Mouse (Mus musculus) stomach, postnatal 0 days (tissue): ENCODE measurements around the gene Tmem179b. TPM values are rescaled to one million over a fixed set of nuclear protein-coding genes. Genes with fewer than 3 reads are reported as not detected.
"Not testable (repeated sequence)": the region's sequence is repeated elsewhere in the genome, so short reads cannot be mapped to it uniquely, and the experiment has no call there.

Source experiments
- ATAC-seq: fragments of 200-750 bp; cut with Nextera tagmentation; 2 replicates; pipeline ENCODE4 v1.8.0; 2017; ENCODE audit not compliant: low FRiP score, low TSS enrichment
- DNase-seq: peaks from one replicate; pipeline ENCODE4 v3.0.0-alpha.2; 2016; ENCODE audit warnings: low spot score
- H3K27ac ChIP-seq: fragments of 300-500 bp; sonication (generic); replicated peaks from 2 replicates; pipeline ENCODE4 v1.5.1; 2014; ENCODE audit warnings: mild to moderate bottlenecking, control low read depth
- H3K27me3 ChIP-seq: fragments of 300-500 bp; sonication (generic); 2 replicates; pipeline ENCODE4 v1.6.1; 2014; ENCODE audit warnings: low read length; ENCODE audit not compliant: control insufficient read depth, insufficient read depth
- H3K36me3 ChIP-seq: fragments of 300-500 bp; sonication (generic); 2 replicates; pipeline ENCODE4 v1.6.1; 2014; ENCODE audit warnings: low read length, mixed read lengths; ENCODE audit not compliant: control insufficient read depth, insufficient read depth
- H3K4me1 ChIP-seq: fragments of 300-500 bp; sonication (generic); replicated peaks from 2 replicates; pipeline ENCODE4 v1.6.1; 2014; ENCODE audit warnings: antibody characterized with exemption; ENCODE audit not compliant: control insufficient read depth, insufficient read depth
- H3K4me2 ChIP-seq: fragments of 300-500 bp; sonication (generic); replicated peaks from 2 replicates; pipeline ENCODE4 v1.6.1; 2014; ENCODE audit warnings: low read depth, mild to moderate bottlenecking, control low read depth, moderate library complexity
- H3K4me3 ChIP-seq: fragments of 300-500 bp; sonication (generic); 2 replicates; pipeline ENCODE4 v1.5.1; 2014; ENCODE audit warnings: low read depth, low read length, control low read depth
- H3K9ac ChIP-seq: fragments of 300-500 bp; sonication (generic); 2 replicates; pipeline ENCODE4 v1.6.1; 2014; ENCODE audit warnings: mild to moderate bottlenecking, low read length, control low read depth, mixed read lengths
- H3K9me3 ChIP-seq: fragments of 300-500 bp; sonication (generic); 2 replicates; pipeline ENCODE4 v1.6.1; 2016; ENCODE audit warnings: low read length; ENCODE audit not compliant: control insufficient read depth
- CTCF ChIP-seq: IDR thresholded peaks from 2 replicates; pipeline ENCODE4 v1.5.1; 2016; ENCODE audit warnings: antibody characterized with exemption, low read depth, mild to moderate bottlenecking, moderate library complexity
- EP300 ChIP-seq: optimal IDR thresholded peaks from 2 replicates; pipeline ENCODE3; 2016; ENCODE audit warnings: antibody characterized with exemption
- WGBS: fragments of 180-500 bp; shearing (Covaris S2); extraction: QIAGEN DNeasy Blood & Tissue Kit; methylation state at CpG from one replicate; pipeline ENCODE4 v1.1.7; 2014; 5-methylcytosine and 5-hydroxymethylcytosine counted together
- polyA plus RNA-seq: library from polyadenylated mRNA; unstranded; fragments of >200 nt; fragmentation: Nextera tagmentation; extraction: Ambion mirVana; gene quantifications from 2 replicates; pipeline ENCODE4 v1.2.1, GENCODE M21; 2015

The Tmem179b gene
- polyA plus RNA-seq, 1 experiment from 2014 or later: 98.4 TPM

DNA sequence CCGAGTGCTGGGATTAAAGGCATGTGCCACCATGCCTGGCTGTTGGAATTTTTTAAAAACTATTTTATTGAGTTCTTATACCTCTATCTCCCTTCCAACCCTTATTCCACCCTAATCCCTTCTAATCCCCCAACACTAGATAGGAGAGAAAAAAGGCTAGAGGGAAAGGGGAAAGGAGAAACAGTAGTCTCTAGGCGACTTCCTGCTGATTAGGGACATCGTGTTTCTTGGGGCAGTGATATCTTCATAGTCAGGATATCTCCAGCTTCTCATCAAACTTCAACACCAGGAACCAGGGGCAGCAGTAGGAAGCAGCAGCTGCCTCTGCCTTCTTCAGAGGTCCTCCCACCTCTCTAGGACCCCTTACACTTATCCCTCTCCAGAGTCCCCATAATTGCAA lies 39.9 kb downstream of the Tmem179b start:
- Histone ChIP-seq H3K9me3 (no peaks in the 10 kb centered on the region), H3K27me3 (no peaks in the 10 kb centered on the region), H3K36me3 (peaks cover 3% of the 10 kb centered on the region; the same call in 1 of the 2 replicates), H3K4me3 (no peak overlapping the region), H3K27ac (no peak overlapping the region), H3K4me2 (no peak overlapping the region), H3K4me1 (no peaks in the 10 kb centered on the region), H3K9ac (no peak overlapping the region)
- DNase-seq (no peak), ATAC-seq (no peak)
- no peak for TF ChIP-seq CTCF
- TF ChIP-seq EP300: no peak
- 68% methylated on average over 3 of the region's 3 CpGs for WGBS

DNA sequence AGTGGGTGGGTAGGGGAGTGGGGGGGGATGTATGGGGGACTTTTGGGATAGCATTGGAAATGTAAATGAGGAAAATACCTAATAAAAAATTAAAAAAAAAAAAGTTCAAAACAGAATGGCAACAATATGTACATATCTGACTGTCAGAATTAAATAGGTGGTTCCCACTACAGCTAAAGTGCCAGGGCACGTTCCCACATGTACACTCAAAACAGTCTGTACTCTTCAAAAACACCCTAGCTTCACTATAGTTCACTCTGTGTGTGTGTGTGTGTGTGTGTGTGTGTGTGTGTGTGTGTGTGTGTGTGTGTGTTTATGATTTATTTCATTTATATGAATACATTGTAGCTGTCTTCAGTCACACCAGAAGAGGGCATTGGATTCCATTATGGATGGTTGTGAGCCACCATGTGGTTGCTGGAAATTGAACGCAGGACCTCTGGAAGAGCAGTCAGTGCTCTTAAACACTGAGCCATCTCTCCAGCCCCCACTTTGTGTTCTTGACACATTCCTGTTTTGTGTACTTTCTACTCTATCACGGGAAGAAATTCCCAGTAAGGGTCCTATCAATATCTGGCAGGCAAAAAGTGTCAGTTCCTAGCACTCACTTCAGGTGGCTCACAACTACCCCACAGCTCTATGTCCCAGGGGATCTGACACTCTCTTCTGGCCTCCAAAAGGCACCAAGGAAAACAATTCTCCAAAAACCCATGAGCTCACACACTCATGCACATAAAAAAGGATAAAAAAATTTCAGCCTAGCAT lies 45.8 kb downstream of the Tmem179b start:
- not testable (repeated sequence) for H3K9ac ChIP-seq, H3K9me3 ChIP-seq, ATAC-seq, DNase-seq, H3K36me3 ChIP-seq, H3K27ac ChIP-seq, H3K4me1 ChIP-seq, H3K27me3 ChIP-seq, H3K4me3 ChIP-seq, H3K4me2 ChIP-seq
- 28% methylated on average over 3 of the region's 3 CpGs for WGBS

DNA sequence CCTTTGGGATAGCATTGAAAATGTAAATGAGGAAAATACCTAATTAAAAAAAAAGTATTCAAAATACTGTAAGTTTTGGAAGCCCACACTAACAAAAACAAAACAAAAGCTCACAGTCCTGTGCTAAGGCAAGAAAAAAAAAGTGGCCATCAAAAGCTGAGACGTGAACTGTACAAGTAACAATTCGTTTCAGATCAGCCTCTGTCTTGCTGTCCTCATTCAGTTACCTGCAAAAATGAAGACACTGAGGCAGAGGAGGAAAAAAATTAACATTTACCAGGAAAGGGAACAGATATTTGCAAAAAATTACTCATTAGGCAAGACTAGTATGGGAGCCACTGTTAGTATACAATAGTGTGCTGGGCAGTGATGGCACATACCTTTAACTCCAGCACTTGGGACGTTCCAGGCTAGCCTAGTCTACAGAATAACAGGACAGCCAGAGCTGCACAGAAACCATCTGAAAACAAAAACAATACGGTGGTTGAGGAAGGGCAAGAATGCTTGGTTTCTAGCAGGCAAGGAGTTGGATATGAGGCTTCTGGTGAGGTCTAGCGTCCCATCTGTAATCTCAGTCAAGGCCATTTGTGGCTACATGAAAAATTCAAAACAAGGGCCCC lies 46.7 kb downstream of the Tmem179b start:
- DNase-seq (no peak), ATAC-seq (no peak)
- H3K27ac ChIP-seq: no peak overlapping the region
- no peaks in the 10 kb centered on the region for H3K4me1 ChIP-seq
- H3K27me3 ChIP-seq: no peaks in the 10 kb centered on the region
- H3K9ac ChIP-seq: no peak overlapping the region
- no peak overlapping the region for H3K4me2 ChIP-seq
- peaks cover 6% of the 10 kb centered on the region; the same call in 1 of the 2 replicates for H3K36me3 ChIP-seq
- no peak overlapping the region for H3K4me3 ChIP-seq
- TF ChIP-seq EP300 (no peak), CTCF (no peak)
- no peaks in the 10 kb centered on the region for H3K9me3 ChIP-seq
- 17% methylated on average over 5 of the region's 5 CpGs for WGBS

DNA sequence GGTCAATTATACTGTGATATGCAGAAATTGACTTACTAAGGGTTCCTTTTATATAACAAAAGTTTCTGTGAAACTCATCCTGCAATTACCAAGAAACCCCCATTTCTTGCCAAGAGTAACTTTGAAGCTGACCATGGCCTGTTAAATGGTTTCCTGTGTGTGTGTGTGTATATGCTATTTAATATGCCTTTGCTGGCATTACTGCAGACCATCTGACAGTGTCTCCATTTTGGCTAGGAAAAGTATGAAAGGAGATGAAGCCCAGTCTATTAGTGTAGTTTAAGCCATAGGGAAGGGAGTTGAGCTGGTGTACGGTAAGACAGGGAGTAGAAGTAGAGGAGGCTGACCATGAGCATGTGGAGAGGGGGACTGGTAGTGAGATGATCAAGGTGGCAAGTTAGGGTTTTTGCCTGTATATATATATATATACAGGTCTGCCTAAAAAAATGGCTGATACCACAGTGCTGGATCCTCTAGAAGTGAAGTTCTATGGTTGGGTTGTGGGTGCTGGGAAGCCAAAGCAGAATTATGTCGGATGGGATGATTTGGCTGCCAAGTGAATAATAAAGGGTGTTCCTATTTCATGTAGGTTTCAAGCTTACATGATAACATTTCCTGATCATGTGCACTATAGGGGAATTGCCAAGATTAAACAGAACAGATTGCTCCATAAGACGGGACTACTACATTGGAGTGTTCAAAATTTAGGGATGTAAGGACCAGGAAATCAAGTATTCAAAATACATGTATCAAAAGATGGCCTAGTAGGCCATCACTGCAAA lies 47.5 kb downstream of the Tmem179b start:
- Histone ChIP-seq H3K4me3 (no peak overlapping the region), H3K27me3 (no peaks in the 10 kb centered on the region), H3K9ac (no peak overlapping the region), H3K36me3 (peaks cover 6% of the 10 kb centered on the region; the same call in 1 of the 2 replicates), H3K27ac (no peak overlapping the region), H3K4me2 (no peak overlapping the region), H3K9me3 (no peaks in the 10 kb centered on the region), H3K4me1 (no peaks in the 10 kb centered on the region)
- no peak for ATAC-seq
- WGBS: 29% methylated on average over 3 of the region's 3 CpGs
- DNase-seq: no peak
- TF ChIP-seq EP300 (no peak), CTCF (no peak)

DNA sequence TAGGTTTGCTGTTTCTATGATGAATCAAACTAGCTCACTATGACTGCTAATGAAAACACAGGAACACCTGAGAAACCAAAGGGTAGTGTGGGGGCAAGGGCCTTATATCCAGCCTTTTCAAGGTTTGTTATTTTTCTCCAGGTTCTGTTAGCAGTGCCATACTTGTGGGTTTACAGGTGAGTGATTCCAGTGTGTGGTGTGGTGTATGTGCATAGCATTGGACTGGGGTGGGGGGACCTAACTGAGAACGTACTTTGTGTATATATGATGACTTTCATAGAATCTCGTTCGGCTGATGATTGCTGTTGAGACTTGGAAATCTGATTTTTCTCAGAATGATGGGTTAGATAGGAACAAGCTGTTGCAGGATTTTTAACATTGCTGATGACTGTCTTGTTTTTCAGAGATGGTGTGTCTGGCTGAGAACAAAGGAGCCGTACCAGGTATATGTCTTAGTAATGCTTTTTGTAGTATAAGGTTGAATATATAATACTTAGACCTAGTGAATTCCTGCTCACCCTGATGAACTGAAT lies 49.1 kb downstream of the Tmem179b start:
- Histone ChIP-seq H3K4me3 (peak overlapping the region; percentile 66; the same call in 1 of the 2 replicates), H3K9ac (peak overlapping the region; percentile 89; the same call in 1 of the 2 replicates), H3K9me3 (no peaks in the 10 kb centered on the region), H3K27me3 (no peaks in the 10 kb centered on the region), H3K36me3 (peaks cover 6% of the 10 kb centered on the region; the same call in 1 of the 2 replicates), H3K4me2 (peak overlapping the region; percentile 54), H3K4me1 (no peaks in the 10 kb centered on the region), H3K27ac (no peak overlapping the region)
- DNase-seq (no peak), ATAC-seq (no peak)
- TF ChIP-seq CTCF (no peak), EP300 (no peak)
- 27% methylated on average over 4 of the region's 4 CpGs for WGBS
